Mouse (Mus musculus): ENCODE measurements around the gene Abat. TPM values are rescaled to one million over a fixed set of nuclear protein-coding genes. Genes with fewer than 3 reads are reported as not detected.

Abat gene
- polyA plus RNA-seq, 1 experiment from 2014 or later = 16.2 TPM

DNA sequence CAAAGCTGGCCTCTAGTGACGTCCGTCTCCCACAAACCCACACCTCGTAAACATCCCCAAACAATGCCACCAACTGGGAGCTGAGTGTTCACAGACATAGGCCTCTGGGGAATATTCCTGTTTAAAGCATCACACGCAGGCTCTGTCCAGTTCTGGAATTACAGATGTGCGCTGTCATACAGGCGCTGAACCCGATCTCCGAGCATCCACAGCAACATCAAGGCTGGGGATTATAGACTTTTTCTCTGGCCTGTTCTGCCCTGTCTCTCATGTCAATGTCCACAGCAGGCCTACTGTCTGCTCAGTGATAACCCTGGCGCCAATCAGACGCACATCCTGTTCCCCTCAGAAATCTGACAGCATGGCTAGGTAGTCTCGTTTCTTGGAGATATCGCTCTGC is 57.1 kb downstream of the Abat start:
- H3K27me3 ChIP-seq (ENCODE audit: control insufficient read depth, insufficient read depth, low read length) = no peaks in the 10 kb centered on the region
- H3K4me2 ChIP-seq (replicated peaks; ENCODE audit: low read depth, low read length) = no peak overlapping the region
- H3K27ac ChIP-seq (ENCODE audit: low read length) = no peak overlapping the region
- no peak overlapping the region for H3K4me3 ChIP-seq (ENCODE audit: low read depth, low read length)
- no peaks in the 10 kb centered on the region for H3K9me3 ChIP-seq (ENCODE audit: control insufficient read depth, low read depth, low read length)
- 82% methylated on average over 12 of the region's 12 CpGs for WGBS
- no peaks in the 10 kb centered on the region for H3K4me1 ChIP-seq (ENCODE audit: control insufficient read depth, insufficient read depth, low read length)
- no peak for ATAC-seq (ENCODE audit: insufficient number of reproducible peaks, insufficient read depth, low FRiP score, low read depth)
- H3K36me3 ChIP-seq (ENCODE audit: control insufficient read depth, insufficient read depth, low read length) = no peaks in the 10 kb centered on the region
- no peak overlapping the region for H3K9ac ChIP-seq (replicated peaks; ENCODE audit: low read depth, low read length)

GRCm38 (mm10) chr16:8570901-8571615 is 57.8 kb downstream of the Abat start:
- 82% methylated on average over 11 of the region's 11 CpGs for WGBS
- no peak for ATAC-seq (ENCODE audit: insufficient number of reproducible peaks, insufficient read depth, low FRiP score, low read depth)
- Histone ChIP-seq H3K4me2 (replicated peaks; ENCODE audit: low read depth, low read length) (no peak overlapping the region), H3K9me3 (ENCODE audit: control insufficient read depth, low read depth, low read length) (no peaks in the 10 kb centered on the region), H3K36me3 (ENCODE audit: control insufficient read depth, insufficient read depth, low read length) (no peaks in the 10 kb centered on the region), H3K27me3 (ENCODE audit: control insufficient read depth, insufficient read depth, low read length) (no peaks in the 10 kb centered on the region), H3K4me3 (ENCODE audit: low read depth, low read length) (no peak overlapping the region), H3K9ac (replicated peaks; ENCODE audit: low read depth, low read length) (no peak overlapping the region), H3K4me1 (ENCODE audit: control insufficient read depth, insufficient read depth, low read length) (no peaks in the 10 kb centered on the region), H3K27ac (ENCODE audit: low read length) (no peak overlapping the region)

DNA sequence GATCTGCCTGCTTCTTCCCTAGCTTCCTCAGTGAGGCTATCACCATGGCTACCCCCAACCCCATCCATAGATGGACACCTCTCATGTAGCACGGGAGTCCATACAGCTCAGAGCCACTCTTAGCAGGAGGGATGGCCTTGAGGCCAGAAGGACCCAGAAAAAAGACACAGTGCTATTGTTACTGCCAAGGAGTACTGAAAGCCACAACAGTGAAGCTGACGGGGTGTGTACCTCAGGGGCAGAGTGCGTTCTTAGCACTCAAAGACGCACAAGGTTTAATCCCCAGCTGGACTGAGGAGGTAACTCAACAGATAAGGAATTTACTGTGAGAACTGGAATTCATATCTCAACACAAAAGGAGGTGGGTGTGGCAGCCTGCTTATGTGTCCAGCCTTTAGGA is 59.8 kb downstream of the Abat start:
- Histone ChIP-seq H3K4me3 (ENCODE audit: low read depth, low read length) (no peak overlapping the region), H3K9ac (replicated peaks; ENCODE audit: low read depth, low read length) (no peak overlapping the region), H3K9me3 (ENCODE audit: control insufficient read depth, low read depth, low read length) (no peaks in the 10 kb centered on the region), H3K27ac (ENCODE audit: low read length) (no peak overlapping the region), H3K27me3 (ENCODE audit: control insufficient read depth, insufficient read depth, low read length) (no peaks in the 10 kb centered on the region), H3K36me3 (ENCODE audit: control insufficient read depth, insufficient read depth, low read length) (no peaks in the 10 kb centered on the region), H3K4me1 (ENCODE audit: control insufficient read depth, insufficient read depth, low read length) (no peaks in the 10 kb centered on the region), H3K4me2 (replicated peaks; ENCODE audit: low read depth, low read length) (no peak overlapping the region)
- ATAC-seq (ENCODE audit: insufficient number of reproducible peaks, insufficient read depth, low FRiP score, low read depth) = no peak
- WGBS = 77% methylated on average over 4 of the region's 4 CpGs

DNA sequence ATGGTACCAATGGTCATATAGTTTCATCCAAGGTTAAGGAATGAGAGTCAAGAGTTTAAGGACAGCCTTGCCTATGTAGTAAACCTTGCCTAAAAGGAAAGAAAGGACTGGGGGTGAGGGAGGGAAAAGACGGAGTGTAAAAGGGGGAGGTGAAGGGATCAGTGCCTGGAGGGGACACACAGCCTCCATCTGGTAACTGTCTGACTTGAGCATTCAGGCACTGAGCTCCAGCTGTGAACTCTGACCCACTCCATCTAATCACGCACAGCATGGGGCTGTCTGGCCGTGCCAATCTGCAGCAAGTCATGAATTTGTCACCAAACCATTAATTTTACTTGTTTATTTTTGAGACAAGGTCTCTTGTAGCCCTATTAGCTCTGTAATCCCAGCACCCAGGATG is 60.5 kb downstream of the Abat start:
- no peak overlapping the region for H3K27ac ChIP-seq (ENCODE audit: low read length)
- no peak overlapping the region for H3K4me2 ChIP-seq (replicated peaks; ENCODE audit: low read depth, low read length)
- no peaks in the 10 kb centered on the region for H3K27me3 ChIP-seq (ENCODE audit: control insufficient read depth, insufficient read depth, low read length)
- H3K4me3 ChIP-seq (ENCODE audit: low read depth, low read length) = no peak overlapping the region
- no peak for ATAC-seq (ENCODE audit: insufficient number of reproducible peaks, insufficient read depth, low FRiP score, low read depth)
- no peaks in the 10 kb centered on the region for H3K4me1 ChIP-seq (ENCODE audit: control insufficient read depth, insufficient read depth, low read length)
- H3K9me3 ChIP-seq (ENCODE audit: control insufficient read depth, low read depth, low read length) = no peaks in the 10 kb centered on the region
- 20% methylated on average over 3 of the region's 3 CpGs for WGBS
- H3K9ac ChIP-seq (replicated peaks; ENCODE audit: low read depth, low read length) = no peak overlapping the region
- peaks cover 4% of the 10 kb centered on the region; the same call in 1 of the 2 replicates for H3K36me3 ChIP-seq (ENCODE audit: control insufficient read depth, insufficient read depth, low read length)

DNA sequence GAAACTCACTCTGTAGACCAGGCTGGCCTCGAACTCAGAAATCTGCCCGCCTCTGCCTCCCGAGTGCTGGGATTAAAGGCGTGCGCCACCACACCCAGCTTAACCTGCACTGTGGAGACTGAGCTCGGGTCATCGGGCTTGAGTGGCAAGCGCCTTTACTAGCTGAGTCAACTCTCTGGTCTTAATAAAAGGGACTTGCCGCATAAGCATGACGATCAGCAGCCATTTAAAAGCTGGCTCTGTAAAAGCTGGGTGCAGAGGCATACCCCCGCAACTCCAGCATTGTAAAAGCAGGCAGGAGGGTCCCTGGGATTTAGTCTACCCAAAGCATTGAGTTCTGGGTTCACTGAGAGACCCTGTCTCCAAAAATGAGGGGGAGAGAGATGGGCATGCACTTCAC is 61.1 kb downstream of the Abat start:
- H3K4me2 ChIP-seq (replicated peaks; ENCODE audit: low read depth, low read length) = no peak overlapping the region
- ATAC-seq (ENCODE audit: insufficient number of reproducible peaks, insufficient read depth, low FRiP score, low read depth) = no peak
- no peaks in the 10 kb centered on the region for H3K27me3 ChIP-seq (ENCODE audit: control insufficient read depth, insufficient read depth, low read length)
- no peak overlapping the region for H3K9ac ChIP-seq (replicated peaks; ENCODE audit: low read depth, low read length)
- H3K36me3 ChIP-seq (ENCODE audit: control insufficient read depth, insufficient read depth, low read length) = peaks cover 4% of the 10 kb centered on the region; the same call in 1 of the 2 replicates
- 91% methylated on average over 11 of the region's 11 CpGs for WGBS
- H3K4me3 ChIP-seq (ENCODE audit: low read depth, low read length) = no peak overlapping the region
- H3K9me3 ChIP-seq (ENCODE audit: control insufficient read depth, low read depth, low read length) = no peaks in the 10 kb centered on the region
- H3K4me1 ChIP-seq (ENCODE audit: control insufficient read depth, insufficient read depth, low read length) = no peaks in the 10 kb centered on the region
- no peak overlapping the region for H3K27ac ChIP-seq (ENCODE audit: low read length)

- WGBS = 83% methylated on average over 3 of the region's 3 CpGs
- no peak for ATAC-seq (ENCODE audit: insufficient number of reproducible peaks, insufficient read depth, low FRiP score, low read depth)
- no peak overlapping the region for H3K9ac ChIP-seq (replicated peaks; ENCODE audit: low read depth, low read length)
Observed at GRCm38 (mm10) chr16:8576111-8576510, 62.9 kb downstream of the Abat start.

GRCm38 (mm10) chr16:8576901-8577300 is 63.7 kb downstream of the Abat start:
- H3K27ac ChIP-seq (ENCODE audit: low read length) = no peak overlapping the region
- peaks cover 4% of the 10 kb centered on the region; the same call in 1 of the 2 replicates for H3K36me3 ChIP-seq (ENCODE audit: control insufficient read depth, insufficient read depth, low read length)
- H3K4me2 ChIP-seq (replicated peaks; ENCODE audit: low read depth, low read length) = no peak overlapping the region
- ATAC-seq (ENCODE audit: insufficient number of reproducible peaks, insufficient read depth, low FRiP score, low read depth) = no peak
- no peaks in the 10 kb centered on the region for H3K4me1 ChIP-seq (ENCODE audit: control insufficient read depth, insufficient read depth, low read length)
- 64% methylated on average over 3 of the region's 3 CpGs for WGBS
- H3K9me3 ChIP-seq (ENCODE audit: control insufficient read depth, low read depth, low read length) = no peaks in the 10 kb centered on the region
- H3K27me3 ChIP-seq (ENCODE audit: control insufficient read depth, insufficient read depth, low read length) = no peaks in the 10 kb centered on the region
- no peak overlapping the region for H3K4me3 ChIP-seq (ENCODE audit: low read depth, low read length)
- no peak overlapping the region for H3K9ac ChIP-seq (replicated peaks; ENCODE audit: low read depth, low read length)

More at GRCm38 (mm10) chr16:8576111-8576510, 62.9 kb downstream of the Abat start:
- no peaks in the 10 kb centered on the region for H3K9me3 ChIP-seq (ENCODE audit: control insufficient read depth, low read depth, low read length)
- H3K27me3 ChIP-seq (ENCODE audit: control insufficient read depth, insufficient read depth, low read length) = no peaks in the 10 kb centered on the region
- H3K36me3 ChIP-seq (ENCODE audit: control insufficient read depth, insufficient read depth, low read length) = peaks cover 4% of the 10 kb centered on the region; the same call in 1 of the 2 replicates
- no peak overlapping the region for H3K4me3 ChIP-seq (ENCODE audit: low read depth, low read length)
- no peak overlapping the region for H3K4me2 ChIP-seq (replicated peaks; ENCODE audit: low read depth, low read length)
- H3K4me1 ChIP-seq (ENCODE audit: control insufficient read depth, insufficient read depth, low read length) = no peaks in the 10 kb centered on the region
- H3K27ac ChIP-seq (ENCODE audit: low read length) = no peak overlapping the region

DNA sequence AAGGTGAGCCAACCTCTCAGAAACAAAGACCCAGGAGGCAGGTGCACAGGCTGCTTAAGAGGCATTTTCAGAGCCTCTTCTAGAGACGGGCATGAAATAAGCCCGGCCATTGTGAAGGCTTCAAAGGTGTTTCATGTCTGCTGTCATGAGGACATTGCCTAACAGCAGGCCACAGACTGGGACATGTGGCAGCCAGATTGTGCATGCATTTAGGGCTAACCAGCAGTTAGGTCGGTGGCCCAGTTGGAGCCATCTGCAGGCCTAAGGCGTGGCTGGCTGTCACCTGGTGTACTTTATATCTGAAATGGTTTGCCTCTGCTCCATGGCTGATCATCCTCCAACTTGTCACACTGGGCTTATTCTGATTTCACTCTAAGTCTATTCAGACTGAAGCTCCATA is 65.1 kb downstream of the Abat start:
- Histone ChIP-seq H3K9ac (replicated peaks; ENCODE audit: low read depth, low read length) (no peak overlapping the region), H3K4me2 (replicated peaks; ENCODE audit: low read depth, low read length) (no peak overlapping the region), H3K36me3 (ENCODE audit: control insufficient read depth, insufficient read depth, low read length) (peaks cover 4% of the 10 kb centered on the region; the same call in 1 of the 2 replicates), H3K4me3 (ENCODE audit: low read depth, low read length) (no peak overlapping the region), H3K4me1 (ENCODE audit: control insufficient read depth, insufficient read depth, low read length) (no peaks in the 10 kb centered on the region), H3K9me3 (ENCODE audit: control insufficient read depth, low read depth, low read length) (no peaks in the 10 kb centered on the region), H3K27me3 (ENCODE audit: control insufficient read depth, insufficient read depth, low read length) (no peaks in the 10 kb centered on the region), H3K27ac (ENCODE audit: low read length) (no peak overlapping the region)
- 77% methylated on average over 4 of the region's 4 CpGs for WGBS
- no peak for ATAC-seq (ENCODE audit: insufficient number of reproducible peaks, insufficient read depth, low FRiP score, low read depth)

- no peak for ATAC-seq (ENCODE audit: insufficient number of reproducible peaks, insufficient read depth, low FRiP score, low read depth)
- Histone ChIP-seq H3K4me2 (replicated peaks; ENCODE audit: low read depth, low read length) (no peak overlapping the region), H3K9ac (replicated peaks; ENCODE audit: low read depth, low read length) (no peak overlapping the region), H3K27ac (ENCODE audit: low read length) (no peak overlapping the region), H3K36me3 (ENCODE audit: control insufficient read depth, insufficient read depth, low read length) (peaks cover 4% of the 10 kb centered on the region; the same call in 1 of the 2 replicates), H3K4me1 (ENCODE audit: control insufficient read depth, insufficient read depth, low read length) (no peaks in the 10 kb centered on the region), H3K4me3 (ENCODE audit: low read depth, low read length) (no peak overlapping the region), H3K27me3 (ENCODE audit: control insufficient read depth, insufficient read depth, low read length) (no peaks in the 10 kb centered on the region), H3K9me3 (ENCODE audit: control insufficient read depth, low read depth, low read length) (no peaks in the 10 kb centered on the region)
- WGBS = 45% methylated on average over 5 of the region's 5 CpGs
Observed at GRCm38 (mm10) chr16:8579546-8579945, 66.3 kb downstream of the Abat start.

All from stomach, embryonic 14.5 days (tissue).